Mouse (Mus musculus) neural tube, embryonic 10.5 days (tissue): ENCODE results near the gene Hrk.

Experiments
- DNase-seq: peaks from one replicate; pipeline ENCODE4 v3.0.0-alpha.2; 2017; ENCODE audit warnings: low spot score; ENCODE audit errors: extremely low spot score

Hrk gene

GRCm38 (mm10) chr5:118160691-118161090 is 3.8 kb upstream of the Hrk start:
- no peak for DNase-seq

GRCm38 (mm10) chr5:118165462-118165861 is 1.0 kb downstream of the Hrk start:
- DNase-seq = no peak

GRCm38 (mm10) chr5:118167561-118167995 is 3.1 kb downstream of the Hrk start:
- no peak for DNase-seq

GRCm38 (mm10) chr5:118169222-118170221 is 5.1 kb downstream of the Hrk start:
- DNase-seq = peak; percentile 55

- DNase-seq = peak; percentile 59
Observed at GRCm38 (mm10) chr5:118170888-118171529, 6.6 kb downstream of the Hrk start.

- peak; percentile 39 for DNase-seq
Observed at GRCm38 (mm10) chr5:118171665-118172064, 7.2 kb downstream of the Hrk start.

- DNase-seq = peak; percentile 47
Observed at GRCm38 (mm10) chr5:118172078-118172723, 7.8 kb downstream of the Hrk start.

GRCm38 (mm10) chr5:118174310-118175009 is 10.0 kb downstream of the Hrk start:
- peak; percentile 50 for DNase-seq

GRCm38 (mm10) chr5:118175137-118175536 is 10.7 kb downstream of the Hrk start:
- no peak for DNase-seq

GRCm38 (mm10) chr5:118177640-118178039 is 13.2 kb downstream of the Hrk start:
- DNase-seq = no peak

GRCm38 (mm10) chr5:118186903-118187633 is 22.6 kb downstream of the Hrk start:
- DNase-seq = no peak

GRCm38 (mm10) chr5:118188356-118188755 is 23.9 kb downstream of the Hrk start:
- no peak for DNase-seq

GRCm38 (mm10) chr5:118190491-118190890 is 26.0 kb downstream of the Hrk start:
- DNase-seq = no peak

GRCm38 (mm10) chr5:118192221-118192620 is 27.8 kb downstream of the Hrk start:
- DNase-seq = no peak

GRCm38 (mm10) chr5:118197421-118197820 is 33.0 kb downstream of the Hrk start:
- no peak for DNase-seq

- DNase-seq = no peak
Observed at GRCm38 (mm10) chr5:118199670-118200069, 35.2 kb downstream of the Hrk start.

- DNase-seq = peak; percentile 25
Observed at GRCm38 (mm10) chr5:118204675-118205440, 40.4 kb downstream of the Hrk start.

GRCm38 (mm10) chr5:118205852-118206251 is 41.4 kb downstream of the Hrk start:
- no peak for DNase-seq

GRCm38 (mm10) chr5:118214012-118214411 is 49.6 kb downstream of the Hrk start:
- DNase-seq = no peak
